Mouse (Mus musculus) cerebellum, adult 2 months (tissue): Measurements from ENCODE around the gene Dse.

Experiments
- CTCF ChIP-seq: fragments of 200-500 bp; IDR thresholded peaks from 2 replicates; pipeline ENCODE4 v1.5.1; 2011; ENCODE audit warnings: low read depth, mild to moderate bottlenecking, control low read depth, low read length, moderate library complexity, borderline replicate concordance; ENCODE audit not compliant: insufficient read depth
- POLR2A ChIP-seq: fragments of 200-500 bp; IDR thresholded peaks from 2 replicates; pipeline ENCODE4 v1.6.1; 2011; ENCODE audit warnings: low read length, control low read depth, borderline replicate concordance; ENCODE audit not compliant: insufficient read depth

DNA sequence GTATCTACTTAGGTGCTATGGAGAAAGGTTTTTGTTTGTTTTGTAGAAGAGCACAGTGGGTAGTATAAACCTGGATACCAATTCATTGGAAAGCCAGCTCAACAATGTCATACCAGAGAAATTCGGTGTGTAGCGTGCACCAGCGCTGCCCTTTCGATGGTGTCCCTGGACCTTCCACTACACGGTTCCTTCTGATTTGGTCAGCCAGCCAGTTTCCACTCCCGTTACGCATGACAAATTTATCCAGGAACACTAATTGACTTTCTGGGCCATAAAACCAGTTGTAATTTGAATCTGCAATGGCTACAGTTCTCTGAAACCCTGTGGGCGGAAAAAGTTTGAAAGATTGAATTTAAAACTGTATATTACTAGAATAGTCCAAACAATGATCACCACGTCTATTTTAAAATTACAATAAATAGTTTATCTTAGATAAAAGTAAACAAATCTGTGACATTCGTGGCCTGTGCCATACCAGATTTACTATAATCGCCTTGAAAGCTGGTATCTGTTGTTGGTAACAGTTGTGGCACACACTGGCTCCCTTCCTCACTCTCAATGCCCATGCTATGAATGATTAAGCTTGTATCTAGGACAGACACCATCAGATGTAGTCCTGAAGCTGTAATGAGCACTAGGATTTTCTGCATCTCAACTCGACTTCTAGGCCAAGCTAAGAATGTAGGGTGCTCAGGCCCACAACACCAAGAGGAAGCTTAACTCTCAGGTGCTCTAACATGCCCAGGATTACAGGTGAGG, 51.5 kb downstream of the Dse start:
- TF ChIP-seq CTCF (no peak), POLR2A (no peak)
